7 mouse cellular contexts compared by ENCODE assay signal in genomic region chr13:95618859-95619258, GRCm38 (mm10). TPM values are rescaled to one million over a fixed set of nuclear protein-coding genes. Genes with fewer than 3 reads are reported as not detected.
DNase-seq lines count a peak whose midpoint lies in the region; ATAC-seq and TF ChIP-seq lines count a peak whose summit lies in the region.

No protein-coding gene starts in this region.

- no peak for DNase-seq in lung, postnatal 10 days
- no peak for DNase-seq in limb, embryonic 14.5 days (ENCODE audit: low spot score)
- DNase-seq in layer of hippocampus, adult 11-12 months (ENCODE audit: low spot score) = no peak
- DNase-seq in adrenal gland, adult 2 months = no peak

- no peak; the same call in 1 of the 2 replicates for ATAC-seq in lung, embryonic 15.5 days (ENCODE audit: borderline replicate concordance, extremely low read depth, low FRiP score, low TSS enrichment)
- peak; percentile 18 for ATAC-seq in forebrain, embryonic 12.5 days (ENCODE audit: low FRiP score)
- ATAC-seq in limb, embryonic 14.5 days (ENCODE audit: low FRiP score, low read depth) = no peak
- no peak; the same call in 1 of the 2 replicates for ATAC-seq in stomach, embryonic 14.5 days (ENCODE audit: insufficient number of reproducible peaks, insufficient read depth, low FRiP score, low read depth)

- peak overlapping the region; percentile 66 for H3K4me2 ChIP-seq in lung, embryonic 15.5 days
- peak overlapping the region; percentile 66 for H3K4me2 ChIP-seq in forebrain, embryonic 12.5 days
- peak overlapping the region; percentile 74 for H3K4me2 ChIP-seq in limb, embryonic 14.5 days (replicated peaks; ENCODE audit: low read depth, low read length, severe bottlenecking)
- peak overlapping the region; percentile 82 for H3K4me2 ChIP-seq in stomach, embryonic 14.5 days (replicated peaks; ENCODE audit: low read depth, low read length)

- H3K9ac ChIP-seq in lung, embryonic 15.5 days = peak overlapping the region; percentile 89
- peak overlapping the region; percentile 92 for H3K9ac ChIP-seq in forebrain, embryonic 12.5 days
- peak overlapping the region; percentile 87 for H3K9ac ChIP-seq in limb, embryonic 14.5 days (ENCODE audit: low read depth, low read length, severe bottlenecking)
- H3K9ac ChIP-seq in stomach, embryonic 14.5 days (replicated peaks; ENCODE audit: low read depth, low read length) = peak overlapping the region; percentile 87

- no peaks in the 10 kb centered on the region for H3K27me3 ChIP-seq in lung, embryonic 15.5 days
- no peaks in the 10 kb centered on the region for H3K27me3 ChIP-seq in forebrain, embryonic 12.5 days
- no peaks in the 10 kb centered on the region for H3K27me3 ChIP-seq in limb, embryonic 14.5 days (ENCODE audit: control insufficient read depth, insufficient read depth, low read length)
- no peaks in the 10 kb centered on the region for H3K27me3 ChIP-seq in stomach, embryonic 14.5 days (ENCODE audit: control insufficient read depth, insufficient read depth, low read length)

- H3K9me3 ChIP-seq in lung, embryonic 15.5 days = no peaks in the 10 kb centered on the region
- H3K9me3 ChIP-seq in forebrain, embryonic 12.5 days = no peaks in the 10 kb centered on the region
- no peaks in the 10 kb centered on the region for H3K9me3 ChIP-seq in limb, embryonic 14.5 days (ENCODE audit: control insufficient read depth, low read length)
- H3K9me3 ChIP-seq in stomach, embryonic 14.5 days (ENCODE audit: control insufficient read depth, low read depth, low read length) = no peaks in the 10 kb centered on the region

- H3K27ac ChIP-seq in lung, embryonic 15.5 days = peak overlapping the region; percentile 87
- peak overlapping the region; percentile 79; the same call in 1 of the 2 replicates for H3K27ac ChIP-seq in forebrain, embryonic 12.5 days
- H3K27ac ChIP-seq in limb, embryonic 14.5 days (replicated peaks; ENCODE audit: low read depth, low read length) = peak overlapping the region; percentile 71
- H3K27ac ChIP-seq in stomach, embryonic 14.5 days (ENCODE audit: low read length) = no peak overlapping the region; the same call in 1 of the 2 replicates

- TF ChIP-seq POLR2A in limb, embryonic 14.5 days (IDR thresholded peaks at IDR 0.05; ENCODE audit: borderline replicate concordance, extremely low read depth, insufficient read depth, insufficient read length) = no peak

- 7% methylated on average over 13 of the region's 13 CpGs for WGBS in lung, embryonic 15.5 days
- 9% methylated on average over 13 of the region's 13 CpGs for WGBS in forebrain, embryonic 12.5 days
- 8% methylated on average over 10 of the region's 13 CpGs for WGBS in limb, embryonic 14.5 days
- 5% methylated on average over 13 of the region's 13 CpGs for WGBS in stomach, embryonic 14.5 days

- peak overlapping the region; percentile 75 for H3K4me3 ChIP-seq in lung, embryonic 15.5 days
- H3K4me3 ChIP-seq in forebrain, embryonic 12.5 days (replicated peaks) = peak overlapping the region; percentile 80
- H3K4me3 ChIP-seq in limb, embryonic 14.5 days (replicated peaks; ENCODE audit: low read length) = peak overlapping the region; percentile 82
- peak overlapping the region; percentile 82 for H3K4me3 ChIP-seq in stomach, embryonic 14.5 days (ENCODE audit: low read depth, low read length)

- H3K4me1 ChIP-seq in lung, embryonic 15.5 days = peaks cover 34% of the 10 kb centered on the region
- H3K4me1 ChIP-seq in forebrain, embryonic 12.5 days = peaks cover 30% of the 10 kb centered on the region
- peaks cover 21% of the 10 kb centered on the region for H3K4me1 ChIP-seq in limb, embryonic 14.5 days (ENCODE audit: control insufficient read depth, insufficient read depth, low read length)
- H3K4me1 ChIP-seq in stomach, embryonic 14.5 days (ENCODE audit: control insufficient read depth, insufficient read depth, low read length) = peaks cover 10% of the 10 kb centered on the region

- no peaks in the 10 kb centered on the region for H3K36me3 ChIP-seq in lung, embryonic 15.5 days
- peaks cover 4% of the 10 kb centered on the region; the same call in 1 of the 2 replicates for H3K36me3 ChIP-seq in forebrain, embryonic 12.5 days (replicated peaks)
- no peaks in the 10 kb centered on the region for H3K36me3 ChIP-seq in limb, embryonic 14.5 days (ENCODE audit: control insufficient read depth, insufficient read depth, low read length)
- no peaks in the 10 kb centered on the region for H3K36me3 ChIP-seq in stomach, embryonic 14.5 days (ENCODE audit: control insufficient read depth, insufficient read depth, low read length)

RNA-seq across cellular contexts. Expression of gene F2r, which starts 0.6 kb away (rescaled TPM):
- 106 and 114 TPM in 2 replicates for polyA plus RNA-seq in lung, embryonic 15.5 days (2015; fragmentation: Nextera tagmentation; extraction: Ambion mirVana)
- 109 TPM in 2 replicates for polyA plus RNA-seq in forebrain, embryonic 12.5 days (2016; fragmentation: Nextera tagmentation; extraction: Ambion mirVana)
- polyA plus RNA-seq in limb, embryonic 14.5 days (2012; rRNA removed) = 38.5 and 48.0 TPM in 2 replicates
- 77.2 and 84.0 TPM in 2 replicates for polyA plus RNA-seq in limb, embryonic 14.5 days (2014; fragmentation: Nextera tagmentation; extraction: Ambion mirVana)
- 74.0 and 77.2 TPM in 2 replicates for polyA plus RNA-seq in stomach, embryonic 14.5 days (2014; fragmentation: Nextera tagmentation; extraction: Ambion mirVana)
- total RNA-seq in adrenal gland, adult 2 months (2021) = 100 to 1,000 TPM; 110 to 154 TPM
- polyA plus RNA-seq in adrenal gland, adult 2 months (2012; rRNA removed) = 80.5 and 95.4 TPM in 2 replicates
